ENCODE assay signal across 30 mouse cellular contexts in the genomic region with DNA sequence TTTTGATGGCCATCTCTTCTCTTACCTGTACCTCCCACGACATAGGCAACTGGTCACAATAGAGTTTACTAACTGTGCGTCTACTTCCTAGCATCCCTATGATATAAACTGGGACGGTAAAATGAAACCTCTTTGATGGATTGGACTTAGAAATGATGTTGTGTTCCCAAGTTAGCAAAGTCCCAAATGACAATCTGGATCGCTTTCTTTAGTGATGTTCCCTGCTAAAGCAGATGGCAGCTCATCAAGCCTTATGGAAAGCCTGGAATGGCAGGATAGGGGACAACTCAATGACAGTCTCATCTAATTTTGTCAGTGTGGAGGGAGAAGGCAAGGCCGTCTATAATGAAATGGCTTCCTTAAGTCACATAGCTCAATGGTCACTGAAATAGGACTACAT.
A peak's percentile ranks its signal among the peaks of the same experiment; 100 is the strongest.
DNase-seq lines count a peak whose midpoint lies in the region; ATAC-seq and TF ChIP-seq lines count a peak whose summit lies in the region.
"Had no signal": no experiment of that assay in that cellular context is flagged by ENCODE, and none has a peak within 500 bp of the region (broad histone marks: within the 10 kb centered on the region; RNA-seq: fewer than 3 reads in every experiment).

No protein-coding gene starts in this region.

- no peak overlapping the region for H3K27ac ChIP-seq in gastrocnemius, adult 2 months
- H3K27ac ChIP-seq: embryonic facial prominence, embryonic 10.5 days; embryonic facial prominence, embryonic 13.5 days; forebrain, embryonic 13.5 days; heart, embryonic 15.5 days; hindbrain, embryonic 10.5 days; hindbrain, embryonic 13.5 days had no signal

- intact Hi-C loops in left cerebral cortex, postnatal 14 days (cut with DNase I) = no loop called here
- intact Hi-C loops in gastrocnemius, adult 2 months (cut with DNase I) = no loop called here

- peak; percentile 64; the same call in 1 of the 2 replicates for ATAC-seq in frontal cortex, adult (ENCODE audit: low TSS enrichment)
- ATAC-seq: forebrain, embryonic 13.5 days; forebrain, embryonic 16.5 days; hindbrain, embryonic 16.5 days; Patski had no signal

- no peak overlapping the region for H3K4me3 ChIP-seq in gastrocnemius, adult 2 months
- H3K4me3 ChIP-seq: embryonic facial prominence, embryonic 10.5 days; embryonic facial prominence, embryonic 13.5 days; erythroblast, embryonic 14.5 days; forebrain, embryonic 13.5 days; heart, embryonic 12.5 days; heart, embryonic 15.5 days; hindbrain, embryonic 10.5 days; hindbrain, embryonic 13.5 days had no signal

- DNase-seq in frontal cortex, postnatal 10 days (ENCODE audit: low spot score in 2 of 2) = no peak
- peak; percentile 12 to 29 for DNase-seq in left cerebral cortex, postnatal 14 days (ENCODE audit: low spot score in 2 of 2)
- DNase-seq in left cerebral cortex, adult 18-20 months (ENCODE audit: low spot score in 2 of 2) = no peak
- DNase-seq in layer of hippocampus, adult 8-10 months (ENCODE audit: low spot score in 2 of 2) = peak; percentile 25 to 30
- peak; percentile 14 to 20 for DNase-seq in layer of hippocampus, postnatal 36 days
- DNase-seq in gastrocnemius, adult 2 months = no peak
- DNase-seq: adrenal gland, adult 2 months; adrenal gland, postnatal 14 days; B cell, adult 2 months; cerebellum, adult 11-12 months; cerebellum, adult 8-10 months; cerebellum, postnatal 10 days; cerebellum, postnatal 36 days; embryo, embryonic 11 days; gastrocnemius, postnatal 14 days; heart, adult 11 months; heart, postnatal 10 days; heart, postnatal 36 days had no signal

- no peak for TF ChIP-seq CTCF in gastrocnemius, adult 2 months (IDR thresholded peaks at IDR 0.05)

Comparison
In these comparisons a context has a peak if more than half of its experiments do, and no peak if none do; other contexts are left out.
1. DNase-seq: peak in left cerebral cortex, postnatal 14 days (2 of 2), layer of hippocampus, adult 8-10 months (2 of 2) and layer of hippocampus, postnatal 36 days (2 of 2); none in frontal cortex, postnatal 10 days (0 of 2), left cerebral cortex, adult 18-20 months (0 of 2) and gastrocnemius, adult 2 months (single experiment).